Mouse (Mus musculus) C2C12 (cell line): Measurements from ENCODE around the gene Sept4. TPM values are rescaled to one million over a fixed set of nuclear protein-coding genes. Genes with fewer than 3 reads are reported as not detected.

ENCODE experiments used
- H3K27me3 ChIP-seq: one replicate; pipeline ENCODE4 v1.6.1; 2011; ENCODE audit not compliant: control insufficient read depth, insufficient read depth, insufficient read length
- H3K36me3 ChIP-seq: one replicate; pipeline ENCODE4 v1.6.1; 2011; ENCODE audit not compliant: control insufficient read depth, insufficient read depth
- H3K4me3 ChIP-seq: one replicate; pipeline ENCODE4 v1.5.1; 2011; ENCODE audit warnings: mild to moderate bottlenecking, control low read depth; ENCODE audit not compliant: poor library complexity, insufficient read depth, severe bottlenecking
- H3K79me2 ChIP-seq: one replicate; pipeline ENCODE4 v1.6.1; 2011; ENCODE audit not compliant: control insufficient read depth, insufficient read depth
- H3K79me3 ChIP-seq: one replicate; pipeline ENCODE4 v1.6.1; 2011; ENCODE audit warnings: low read depth, control low read depth
- H3ac ChIP-seq: one replicate; pipeline ENCODE3; 2011; ENCODE audit warnings: low read depth; ENCODE audit not compliant: control insufficient read depth, insufficient read length
- CEBPB ChIP-seq: IDR thresholded peaks from one replicate; pipeline ENCODE4 v1.6.1; 2011; ENCODE audit warnings: low read depth, mild to moderate bottlenecking, control low read depth, moderate library complexity
- CTCF ChIP-seq: IDR thresholded peaks from one replicate; pipeline ENCODE4 v1.5.1; 2011; ENCODE audit not compliant: control insufficient read depth, insufficient read depth, insufficient read length
- FOSL1 ChIP-seq: IDR thresholded peaks from one replicate; pipeline ENCODE4 v1.8.0; 2011; ENCODE audit warnings: mild to moderate bottlenecking, low read length; ENCODE audit not compliant: poor library complexity, insufficient read depth, severe bottlenecking
- MAX ChIP-seq: IDR thresholded peaks from one replicate; pipeline ENCODE4 v1.6.1; 2011; ENCODE audit warnings: mild to moderate bottlenecking, control low read depth
- MYOD1 ChIP-seq: IDR thresholded peaks from one replicate; pipeline ENCODE4 v1.6.1; 2011; ENCODE audit warnings: low read depth; ENCODE audit not compliant: control insufficient read depth, insufficient read length
- MYOG ChIP-seq: IDR thresholded peaks from one replicate; pipeline ENCODE4 v1.6.1; 2011; ENCODE audit not compliant: control insufficient read depth, insufficient read length; ENCODE audit errors: extremely low read depth
- USF1 ChIP-seq: IDR thresholded peaks from one replicate; pipeline ENCODE4 v1.6.1; 2011; ENCODE audit warnings: low read depth, mild to moderate bottlenecking, control low read depth, moderate library complexity
- polyA plus RNA-seq: library from polyadenylated mRNA; unstranded; fragments of >200 nt; fragmentation: generic; extraction: Trizol; gene quantifications from one replicate; pipeline ENCODE4 v1.2.1, GENCODE M21; 2012; ENCODE audit warnings: missing spikeins

Sept4 gene
- polyA plus RNA-seq, 1 experiment, result 0.19 TPM

- Histone ChIP-seq H3ac (no peak overlapping the region), H3K27me3 (no peaks in the 10 kb centered on the region), H3K79me3 (peaks cover 11% of the 10 kb centered on the region), H3K36me3 (peaks cover 76% of the 10 kb centered on the region), H3K79me2 (peaks cover 23% of the 10 kb centered on the region), H3K4me3 (no peak overlapping the region)
- TF ChIP-seq USF1, result no peak
- no peak for TF ChIP-seq CEBPB
- no peak for TF ChIP-seq MAX
- no peak for TF ChIP-seq FOSL1
- no peak for TF ChIP-seq CTCF
- TF ChIP-seq MYOD1, result no peak
- TF ChIP-seq MYOG, result no peak
Measured at GRCm38 (mm10) chr11:87599395-87600089, 30.8 kb downstream of the Sept4 start.

- H3K79me3 ChIP-seq, result peaks cover 11% of the 10 kb centered on the region
- no peak overlapping the region for H3ac ChIP-seq
- peaks cover 85% of the 10 kb centered on the region for H3K36me3 ChIP-seq
Measured at GRCm38 (mm10) chr11:87600322-87600853, 31.7 kb downstream of the Sept4 start.

GRCm38 (mm10) chr11:87602234-87602633, 33.5 kb downstream of the Sept4 start:
- Histone ChIP-seq H3K27me3 (no peaks in the 10 kb centered on the region), H3K79me3 (peaks cover 4% of the 10 kb centered on the region), H3ac (no peak overlapping the region), H3K4me3 (no peak overlapping the region), H3K79me2 (peaks cover 7% of the 10 kb centered on the region), H3K36me3 (peaks cover 96% of the 10 kb centered on the region)
- no peak for TF ChIP-seq CTCF
- TF ChIP-seq MYOD1, result no peak
- no peak for TF ChIP-seq FOSL1
- no peak for TF ChIP-seq USF1
- TF ChIP-seq CEBPB, result no peak
- no peak for TF ChIP-seq MAX
- no peak for TF ChIP-seq MYOG

More at GRCm38 (mm10) chr11:87600322-87600853, 31.7 kb downstream of the Sept4 start:
- no peak overlapping the region for H3K4me3 ChIP-seq
- TF ChIP-seq MAX (no peak), CEBPB (no peak), MYOD1 (no peak), USF1 (no peak)
- peaks cover 23% of the 10 kb centered on the region for H3K79me2 ChIP-seq
- no peaks in the 10 kb centered on the region for H3K27me3 ChIP-seq

- no peaks in the 10 kb centered on the region for H3K27me3 ChIP-seq
- peaks cover 96% of the 10 kb centered on the region for H3K36me3 ChIP-seq
- TF ChIP-seq MYOD1 (no peak), USF1 (no peak), FOSL1 (no peak), MAX (no peak), CEBPB (no peak), CTCF (no peak), MYOG (no peak)
- H3K4me3 ChIP-seq, result no peak overlapping the region
- no peaks in the 10 kb centered on the region for H3K79me3 ChIP-seq
- no peaks in the 10 kb centered on the region for H3K79me2 ChIP-seq
- no peak overlapping the region for H3ac ChIP-seq
Measured at GRCm38 (mm10) chr11:87603571-87603970, 34.9 kb downstream of the Sept4 start.

GRCm38 (mm10) chr11:87609264-87609663, 40.6 kb downstream of the Sept4 start:
- no peak overlapping the region for H3ac ChIP-seq
- no peaks in the 10 kb centered on the region for H3K27me3 ChIP-seq
- H3K4me3 ChIP-seq, result no peak overlapping the region
- H3K79me2 ChIP-seq, result no peaks in the 10 kb centered on the region
- peaks cover 99% of the 10 kb centered on the region for H3K36me3 ChIP-seq
- H3K79me3 ChIP-seq, result no peaks in the 10 kb centered on the region
- no peak for TF ChIP-seq FOSL1
- no peak for TF ChIP-seq MYOD1
- TF ChIP-seq MAX, result no peak
- TF ChIP-seq CTCF, result no peak
- TF ChIP-seq USF1, result no peak
- TF ChIP-seq MYOG, result no peak
- no peak for TF ChIP-seq CEBPB

GRCm38 (mm10) chr11:87611547-87611946, 42.8 kb downstream of the Sept4 start:
- H3K36me3 ChIP-seq, result peaks cover 99% of the 10 kb centered on the region
- TF ChIP-seq MAX (no peak), MYOD1 (no peak), CEBPB (no peak), CTCF (no peak), MYOG (no peak), USF1 (no peak), FOSL1 (no peak)

More at GRCm38 (mm10) chr11:87611547-87611946, 42.8 kb downstream of the Sept4 start:
- Histone ChIP-seq H3ac (no peak overlapping the region), H3K4me3 (no peak overlapping the region), H3K27me3 (no peaks in the 10 kb centered on the region), H3K79me2 (no peaks in the 10 kb centered on the region), H3K79me3 (no peaks in the 10 kb centered on the region)
